In genomic region chr5:137152623-137153022, GRCm38 (mm10) we compare ENCODE assay signal across 14 mouse cellular contexts. TPM values are rescaled to one million over a fixed set of nuclear protein-coding genes. Genes with fewer than 3 reads are reported as not detected.
DNase-seq lines count a peak whose midpoint lies in the region; ATAC-seq and TF ChIP-seq lines count a peak whose summit lies in the region.
"Had no signal": no experiment of that assay in that cellular context is flagged by ENCODE, and none has a peak within 500 bp of the region (broad histone marks: within the 10 kb centered on the region; RNA-seq: fewer than 3 reads in every experiment).

No protein-coding gene starts in this region.

- no peak overlapping the region for H3K4me2 ChIP-seq in forebrain, embryonic 13.5 days
- no peak overlapping the region for H3K4me2 ChIP-seq in lung, postnatal 0 days (replicated peaks; ENCODE audit: low read depth, low read length)
- no peak overlapping the region for H3K4me2 ChIP-seq in midbrain, postnatal 0 days (ENCODE audit: low read depth, low read length, poor library complexity, severe bottlenecking)

- no peak overlapping the region for H3K9ac ChIP-seq in forebrain, embryonic 13.5 days
- no peak overlapping the region for H3K9ac ChIP-seq in lung, postnatal 0 days (replicated peaks; ENCODE audit: low read depth)
- H3K9ac ChIP-seq in midbrain, postnatal 0 days (replicated peaks; ENCODE audit: low read length, poor library complexity, severe bottlenecking) = no peak overlapping the region

- no peaks in the 10 kb centered on the region for H3K27me3 ChIP-seq in forebrain, embryonic 10.5 days (ENCODE audit: poor library complexity, severe bottlenecking)
- no peaks in the 10 kb centered on the region for H3K27me3 ChIP-seq in forebrain, embryonic 13.5 days
- no peaks in the 10 kb centered on the region for H3K27me3 ChIP-seq in lung, postnatal 0 days (replicated peaks; ENCODE audit: insufficient read depth, low read length)
- no peaks in the 10 kb centered on the region for H3K27me3 ChIP-seq in embryonic facial prominence, embryonic 10.5 days (replicated peaks; ENCODE audit: low read depth, poor library complexity, severe bottlenecking)
- H3K27me3 ChIP-seq in midbrain, postnatal 0 days (ENCODE audit: insufficient read depth, low read length) = no peaks in the 10 kb centered on the region

- no peaks in the 10 kb centered on the region for H3K36me3 ChIP-seq in forebrain, embryonic 10.5 days (replicated peaks)
- H3K36me3 ChIP-seq in forebrain, embryonic 13.5 days (ENCODE audit: poor library complexity, severe bottlenecking) = no peaks in the 10 kb centered on the region
- no peaks in the 10 kb centered on the region for H3K36me3 ChIP-seq in lung, postnatal 0 days (ENCODE audit: insufficient read depth, low read length)
- no peaks in the 10 kb centered on the region for H3K36me3 ChIP-seq in embryonic facial prominence, embryonic 10.5 days (replicated peaks)
- H3K36me3 ChIP-seq in midbrain, postnatal 0 days (ENCODE audit: insufficient read depth, low read length) = no peaks in the 10 kb centered on the region

- TF ChIP-seq CTCF in lung, postnatal 0 days (IDR thresholded peaks at IDR 0.05) = no peak
- no peak for TF ChIP-seq CTCF in midbrain, postnatal 0 days (IDR thresholded peaks at IDR 0.05)

- 53% methylated on average over 2 of the region's 2 CpGs for WGBS in forebrain, embryonic 10.5 days
- 52% methylated on average over 2 of the region's 2 CpGs for WGBS in forebrain, embryonic 13.5 days
- 72% methylated on average over 2 of the region's 2 CpGs for WGBS in lung, postnatal 0 days
- 61% methylated on average over 2 of the region's 2 CpGs for WGBS in embryonic facial prominence, embryonic 10.5 days
- 75% methylated on average over 2 of the region's 2 CpGs for WGBS in midbrain, postnatal 0 days

- DNase-seq in forebrain, embryonic 10.5 days (ENCODE audit: extremely low spot score, low spot score) = peak; percentile 21
- peak; percentile 23 for DNase-seq in lung, postnatal 0 days (ENCODE audit: low spot score)
- no peak for DNase-seq in lung, adult 18-20 months
- DNase-seq in embryonic facial prominence, embryonic 10.5 days (ENCODE audit: low spot score) = peak; percentile 12
- DNase-seq in midbrain, postnatal 0 days (ENCODE audit: low spot score) = peak; percentile 9
- no peak for DNase-seq in cerebellum, postnatal 36 days
- DNase-seq in B cell, adult 2 months = no peak
- DNase-seq: kidney, adult 8-10 months; lung, postnatal 10 days had no signal

- ATAC-seq in forebrain, embryonic 13.5 days = no peak
- no peak; the same call in 1 of the 2 replicates for ATAC-seq in lung, postnatal 0 days
- no peak for ATAC-seq in midbrain, postnatal 0 days (ENCODE audit: low FRiP score)

- H3K4me1 ChIP-seq in forebrain, embryonic 10.5 days = no peaks in the 10 kb centered on the region
- H3K4me1 ChIP-seq in forebrain, embryonic 13.5 days = no peaks in the 10 kb centered on the region
- H3K4me1 ChIP-seq in lung, postnatal 0 days (ENCODE audit: insufficient read depth, low read depth, low read length) = no peaks in the 10 kb centered on the region
- no peaks in the 10 kb centered on the region for H3K4me1 ChIP-seq in embryonic facial prominence, embryonic 10.5 days
- H3K4me1 ChIP-seq in midbrain, postnatal 0 days (ENCODE audit: insufficient read depth, low read length) = no peaks in the 10 kb centered on the region

- no peak overlapping the region for H3K27ac ChIP-seq in forebrain, embryonic 10.5 days
- no peak overlapping the region for H3K27ac ChIP-seq in forebrain, embryonic 13.5 days
- no peak overlapping the region for H3K27ac ChIP-seq in lung, postnatal 0 days (ENCODE audit: low read length)
- H3K27ac ChIP-seq in embryonic facial prominence, embryonic 10.5 days (replicated peaks) = no peak overlapping the region
- no peak overlapping the region for H3K27ac ChIP-seq in midbrain, postnatal 0 days (ENCODE audit: low read depth, low read length)

- H3K4me3 ChIP-seq in forebrain, embryonic 10.5 days = no peak overlapping the region
- H3K4me3 ChIP-seq in forebrain, embryonic 13.5 days = no peak overlapping the region
- no peak overlapping the region for H3K4me3 ChIP-seq in lung, postnatal 0 days (ENCODE audit: low read depth, low read length)
- H3K4me3 ChIP-seq in embryonic facial prominence, embryonic 10.5 days = no peak overlapping the region
- no peak overlapping the region for H3K4me3 ChIP-seq in midbrain, postnatal 0 days (ENCODE audit: low read depth, low read length)

- no peak for TF ChIP-seq EP300 in lung, postnatal 0 days (IDR thresholded peaks at IDR 0.05)

- peaks cover 37% of the 10 kb centered on the region for H3K9me3 ChIP-seq in forebrain, embryonic 10.5 days
- H3K9me3 ChIP-seq in forebrain, embryonic 13.5 days (replicated peaks) = peaks cover 39% of the 10 kb centered on the region
- peaks cover 3% of the 10 kb centered on the region for H3K9me3 ChIP-seq in lung, postnatal 0 days (ENCODE audit: low read length)
- H3K9me3 ChIP-seq in embryonic facial prominence, embryonic 10.5 days = peaks cover 22% of the 10 kb centered on the region
- peaks cover 10% of the 10 kb centered on the region; the same call in 1 of the 2 replicates for H3K9me3 ChIP-seq in midbrain, postnatal 0 days (ENCODE audit: low read length)

RNA-seq across cellular contexts. Expression of gene Muc3, which starts 3.5 kb away (rescaled TPM):
- not detected in 2 replicates for polyA plus RNA-seq in forebrain, embryonic 10.5 days (2016; fragmentation: Nextera tagmentation; extraction: Ambion mirVana)
- polyA plus RNA-seq in forebrain, embryonic 13.5 days (2015; fragmentation: Nextera tagmentation; extraction: Ambion mirVana) = not detected in 2 replicates
- polyA plus RNA-seq in lung, postnatal 0 days (2015; fragmentation: Nextera tagmentation; extraction: Ambion mirVana) = not detected in 2 replicates
- polyA plus RNA-seq in embryonic facial prominence, embryonic 10.5 days (2016; fragmentation: Nextera tagmentation; extraction: Ambion mirVana) = not detected in 2 replicates
- total RNA-seq in midbrain, postnatal 0 days (2014; rRNA removed) = not detected in 2 replicates
- not detected in 2 replicates for polyA plus RNA-seq in midbrain, postnatal 0 days (2015; fragmentation: Nextera tagmentation; extraction: Ambion mirVana)
- total RNA-seq: heart, adult 8-10 months; layer of hippocampus, postnatal 25 days had no signal
- polyA plus RNA-seq: C2C12; embryonic facial prominence, embryonic 11.5 days had no signal

RNA-seq across cellular contexts. Expression of gene Trim56, which starts 36.6 kb away (rescaled TPM):
- 4.6 and 5.0 TPM in 2 replicates for polyA plus RNA-seq in forebrain, embryonic 10.5 days (2016; fragmentation: Nextera tagmentation; extraction: Ambion mirVana)
- polyA plus RNA-seq in forebrain, embryonic 13.5 days (2015; fragmentation: Nextera tagmentation; extraction: Ambion mirVana) = 3.6 and 4.4 TPM in 2 replicates
- polyA plus RNA-seq in lung, postnatal 0 days (2015; fragmentation: Nextera tagmentation; extraction: Ambion mirVana) = 13.4 and 16.4 TPM in 2 replicates
- 3.7 and 3.8 TPM in 2 replicates for polyA plus RNA-seq in embryonic facial prominence, embryonic 10.5 days (2016; fragmentation: Nextera tagmentation; extraction: Ambion mirVana)
- total RNA-seq in midbrain, postnatal 0 days (2014; rRNA removed) = 3.7 and 5.4 TPM in 2 replicates
- 1.2 and 1.4 TPM in 2 replicates for polyA plus RNA-seq in midbrain, postnatal 0 days (2015; fragmentation: Nextera tagmentation; extraction: Ambion mirVana)

RNA-seq across cellular contexts. Expression of gene Muc3a, which starts 59.6 kb away (rescaled TPM):
- not detected in 2 replicates for polyA plus RNA-seq in forebrain, embryonic 10.5 days (2016; fragmentation: Nextera tagmentation; extraction: Ambion mirVana)
- polyA plus RNA-seq in forebrain, embryonic 13.5 days (2015; fragmentation: Nextera tagmentation; extraction: Ambion mirVana) = not detected in 2 replicates
- not detected in 2 replicates for polyA plus RNA-seq in lung, postnatal 0 days (2015; fragmentation: Nextera tagmentation; extraction: Ambion mirVana)
- polyA plus RNA-seq in embryonic facial prominence, embryonic 10.5 days (2016; fragmentation: Nextera tagmentation; extraction: Ambion mirVana) = not detected in 2 replicates
- total RNA-seq in midbrain, postnatal 0 days (2014; rRNA removed) = 0.90 TPM in 1 of 2 replicates, not detected in the other
- polyA plus RNA-seq in midbrain, postnatal 0 days (2015; fragmentation: Nextera tagmentation; extraction: Ambion mirVana) = 0.45 and 0.68 TPM in 2 replicates
- polyA plus RNA-seq: C2C12; embryonic facial prominence, embryonic 11.5 days had no signal

Comparison
In these comparisons a context has a peak if more than half of its experiments do, and no peak if none do; other contexts are left out.
1. DNase-seq: peak in forebrain, embryonic 10.5 days (single experiment), lung, postnatal 0 days (single experiment), embryonic facial prominence, embryonic 10.5 days (single experiment) and midbrain, postnatal 0 days (single experiment); none in lung, adult 18-20 months (0 of 2), cerebellum, postnatal 36 days (0 of 2) and B cell, adult 2 months (0 of 2).